Mouse (Mus musculus) spleen, adult 12 weeks (tissue): ENCODE results near the gene Set.

Source experiments
- DNase-seq: peaks from one replicate; pipeline ENCODE4 v3.0.0; 2022; ENCODE audit warnings: low spot score

The Set gene

DNA sequence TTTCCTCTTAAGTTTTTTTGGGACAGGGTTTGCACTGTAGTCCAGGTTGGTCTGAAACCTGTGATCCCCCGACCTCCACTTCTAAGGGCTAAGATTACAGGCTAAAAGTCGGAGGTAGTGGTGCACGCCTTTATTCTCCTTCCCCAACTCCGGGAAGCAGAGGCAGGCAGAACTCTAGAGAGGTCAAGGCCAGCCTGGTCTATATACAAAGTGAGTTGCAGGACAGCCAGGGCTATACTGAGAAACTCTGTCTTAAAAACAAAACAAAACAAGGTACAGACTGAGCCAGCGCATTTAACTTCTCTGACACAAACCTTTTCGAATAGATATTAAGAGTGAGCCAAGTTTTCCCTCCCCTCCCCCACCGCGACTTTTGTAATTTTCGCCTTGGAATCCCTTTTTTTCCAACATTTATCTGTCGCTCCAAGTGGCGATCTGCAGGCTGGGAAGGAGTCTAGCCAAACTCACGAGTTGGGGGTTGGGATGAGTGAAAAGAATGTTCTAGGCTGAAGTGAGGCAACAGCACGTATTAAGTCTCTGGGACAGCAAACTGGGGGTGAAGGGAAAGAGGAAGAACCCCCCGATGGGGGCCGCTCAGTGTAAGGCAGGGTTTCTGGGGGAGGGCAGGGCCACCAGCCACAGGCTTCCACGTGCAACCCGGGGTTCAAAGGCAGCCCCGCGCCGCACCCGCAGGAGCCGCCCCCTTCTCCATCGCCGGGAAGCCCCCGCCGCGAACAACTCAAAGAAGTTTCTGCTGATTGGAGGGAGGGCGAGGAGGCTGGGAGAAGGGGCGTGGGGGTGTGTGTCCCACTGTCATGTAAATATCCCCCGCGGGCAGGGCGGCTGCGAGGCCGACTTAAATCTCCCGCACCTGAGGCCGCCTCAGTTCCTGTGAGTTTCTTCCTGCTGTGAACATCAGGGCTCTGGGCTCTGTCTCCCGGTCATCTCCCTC, 4.3 kb downstream of the Set start:
- no peak for DNase-seq

- DNase-seq: peak; percentile 55
Measured at GRCm38 (mm10) chr2:30062249-30063093, 5.3 kb downstream of the Set start.

GRCm38 (mm10) chr2:30063235-30063634, 6.1 kb downstream of the Set start:
- DNase-seq: no peak

- DNase-seq: no peak
Measured at GRCm38 (mm10) chr2:30063791-30064190, 6.6 kb downstream of the Set start.

- DNase-seq: no peak
Measured at GRCm38 (mm10) chr2:30064298-30064697, 7.1 kb downstream of the Set start.

- DNase-seq: peak; percentile 91
Measured at GRCm38 (mm10) chr2:30066046-30066901, 9.1 kb downstream of the Set start.

GRCm38 (mm10) chr2:30067031-30067888, 10.1 kb downstream of the Set start:
- peak; percentile 40 for DNase-seq

DNA sequence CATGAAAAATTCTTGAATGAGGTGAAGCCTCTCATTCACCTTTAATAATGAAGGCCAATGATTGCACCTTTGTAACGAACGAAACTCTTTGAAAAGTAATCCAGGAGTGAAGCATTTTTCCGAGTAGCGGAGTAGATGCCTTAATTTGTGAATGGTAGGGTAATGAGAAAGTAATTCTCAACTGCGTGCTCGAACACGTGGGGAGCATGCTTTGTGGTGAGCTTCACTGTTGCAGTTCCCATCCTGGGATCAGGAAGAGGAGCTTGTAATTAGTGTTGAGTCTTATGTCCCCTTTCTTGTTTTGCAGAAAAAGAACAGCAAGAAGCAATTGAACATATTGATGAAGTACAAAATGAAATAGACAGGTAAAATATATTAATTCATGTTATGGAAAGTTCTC, 10.8 kb downstream of the Set start:
- no peak for DNase-seq

GRCm38 (mm10) chr2:30072875-30073274, 15.7 kb downstream of the Set start:
- DNase-seq: no peak

DNA sequence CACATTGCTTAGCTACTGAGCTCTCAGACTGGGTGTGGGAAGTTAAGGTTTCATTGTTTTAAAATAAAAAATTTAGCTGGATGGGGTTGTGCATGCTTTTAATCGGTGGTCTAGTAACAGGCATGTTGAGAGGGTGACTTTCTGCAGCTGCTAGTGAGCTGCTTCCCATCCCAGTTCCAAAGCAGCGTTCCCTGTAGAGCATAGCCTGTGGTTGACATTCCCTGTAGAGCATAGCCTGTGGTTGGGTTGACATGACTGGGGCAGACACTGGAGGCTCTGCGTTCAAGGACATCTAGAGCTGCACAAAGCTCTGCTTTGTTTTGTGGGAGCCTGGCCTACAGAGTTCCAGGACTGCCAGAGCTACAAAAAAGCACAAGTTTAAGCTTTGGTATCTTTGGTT, 16.1 kb downstream of the Set start:
- no peak for DNase-seq

- no peak for DNase-seq
Measured at GRCm38 (mm10) chr2:30075625-30076024, 18.4 kb downstream of the Set start.

DNA sequence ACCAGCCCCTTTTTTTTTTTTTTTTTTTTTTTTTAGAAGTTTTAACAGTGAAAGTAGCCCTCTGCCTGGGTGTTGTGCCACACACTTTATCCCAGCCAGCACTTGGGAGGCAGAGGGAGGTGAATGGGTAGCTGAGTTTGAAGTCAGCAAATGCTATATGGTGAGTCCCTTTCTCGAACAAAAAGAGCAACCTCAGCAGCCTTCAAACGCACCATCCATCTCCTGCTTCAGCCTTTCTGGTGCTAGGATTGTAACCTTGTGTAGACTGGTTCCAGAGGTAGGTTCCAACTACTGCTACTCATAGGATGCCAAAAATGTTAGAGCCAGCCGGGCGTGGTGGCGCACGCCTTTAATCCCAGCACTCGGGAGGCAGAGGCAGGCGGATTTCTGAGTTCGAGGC, 19.3 kb downstream of the Set start:
- DNase-seq: no peak

GRCm38 (mm10) chr2:30076959-30077358, 19.8 kb downstream of the Set start:
- DNase-seq: no peak

GRCm38 (mm10) chr2:30077502-30078348, 20.5 kb downstream of the Set start, which contains the start of gene Pkn3:
TSS of gene Pkn3 (plus strand) at chr2:30077684.
- peak; percentile 75 for DNase-seq

DNA sequence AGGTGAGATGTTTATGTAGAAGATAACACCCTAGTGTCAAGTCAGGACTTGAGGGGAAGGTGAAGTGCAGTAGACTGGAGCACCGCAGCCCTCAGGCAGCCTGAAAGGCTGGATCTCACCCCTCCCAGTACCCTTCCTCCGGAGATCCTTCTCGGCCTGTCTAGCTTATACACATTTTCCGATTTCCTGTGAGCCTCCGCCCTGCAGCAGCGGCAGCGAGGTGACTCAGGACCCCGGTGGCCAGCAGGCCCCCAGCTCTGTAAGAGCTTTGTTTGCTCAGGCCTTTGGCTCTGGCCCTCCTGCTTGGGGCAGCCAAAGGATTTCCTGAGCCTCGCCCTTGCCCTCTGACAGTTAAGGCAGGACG, 21.2 kb downstream of the Set start:
- DNase-seq: no peak

DNA sequence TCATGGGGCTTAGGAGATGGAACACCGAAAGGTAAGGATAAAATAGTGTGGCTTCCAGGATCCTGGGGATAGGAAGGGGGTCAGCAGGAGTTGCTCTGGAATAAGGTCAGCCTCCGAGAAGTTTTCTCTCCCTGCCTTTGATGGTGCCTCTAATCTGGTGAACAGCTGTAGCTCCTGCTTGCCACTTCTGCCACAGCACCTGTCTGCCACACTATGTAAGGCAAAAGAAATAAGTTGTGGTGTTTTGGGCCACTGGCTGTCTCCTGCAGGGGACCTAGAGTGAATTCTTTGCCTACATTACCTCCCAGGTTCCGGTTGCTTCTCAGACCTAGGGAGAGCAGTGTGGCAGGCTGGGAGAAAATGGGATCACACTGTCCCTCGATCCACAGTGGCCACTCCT, 21.6 kb downstream of the Set start:
- DNase-seq: no peak

GRCm38 (mm10) chr2:30080181-30080800, 23.1 kb downstream of the Set start:
- DNase-seq: no peak

DNA sequence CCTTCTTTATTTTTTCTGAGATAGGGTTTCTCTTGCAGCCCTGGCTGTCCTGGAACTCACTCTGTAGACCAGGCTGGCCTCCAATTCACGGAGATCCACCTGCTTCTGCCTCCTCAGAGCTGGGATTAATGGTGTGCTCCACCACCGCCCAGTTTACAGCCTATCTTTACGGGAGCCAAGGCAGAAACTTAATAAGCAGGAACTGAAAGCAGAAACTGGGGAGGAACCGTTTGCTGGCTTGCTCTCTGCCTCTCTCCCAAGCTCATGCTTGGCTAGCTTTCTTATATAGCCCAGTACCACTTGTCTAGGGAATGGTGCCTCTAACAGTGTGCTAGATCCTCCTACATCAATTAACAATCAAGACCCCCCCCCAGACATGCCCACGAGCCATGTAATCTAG, 26.9 kb downstream of the Set start:
- no peak for DNase-seq

DNA sequence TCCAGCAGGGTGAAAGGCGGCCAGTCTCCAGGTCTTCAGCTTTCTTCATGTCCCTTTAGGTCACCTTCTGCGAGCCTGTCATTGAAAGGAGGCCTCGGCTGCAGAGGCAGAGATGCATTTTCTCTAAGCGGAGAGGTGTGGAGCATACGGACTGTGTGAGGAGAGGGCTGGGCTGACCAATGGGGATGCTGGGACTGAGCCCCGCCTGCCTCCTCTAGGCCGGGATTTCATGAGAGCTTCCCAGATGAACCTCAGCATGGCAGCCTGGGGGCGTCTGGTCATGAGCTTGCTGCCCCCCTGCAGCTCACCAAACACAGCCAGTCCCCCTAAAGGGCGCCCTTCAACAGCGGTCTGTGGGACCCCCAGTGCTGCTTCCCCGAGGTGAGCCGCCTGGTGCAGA, 27.5 kb downstream of the Set start:
- no peak for DNase-seq

- no peak for DNase-seq
Measured at GRCm38 (mm10) chr2:30087310-30087709, 30.1 kb downstream of the Set start.
